Mouse (Mus musculus) megakaryocyte, embryonic 14.5 days (primary cell): ENCODE measurements at regions not wholly inside any gene's neighbourhood (a gene's known extent, or its start where the extent isn't known, plus 50 kb on each side); places are given as distances from the start of the nearest gene placed in this dataset.

Experiments used
- H3K27me3 ChIP-seq: replicated peaks from 2 replicates; pipeline ENCODE3; 2012; ENCODE audit warnings: inconsistent platforms
- H3K36me3 ChIP-seq: replicated peaks from 2 replicates; pipeline ENCODE3; 2012; ENCODE audit warnings: low read length, inconsistent platforms, mixed read lengths
- H3K4me1 ChIP-seq: 2 replicates; pipeline ENCODE4 v1.6.1; 2012; ENCODE audit warnings: inconsistent platforms
- H3K4me3 ChIP-seq: replicated peaks from 2 replicates; pipeline ENCODE3; 2012; ENCODE audit warnings: moderate library complexity, mild to moderate bottlenecking, inconsistent platforms
- H3K9me3 ChIP-seq: 2 replicates; pipeline ENCODE4 v1.6.1; 2012; ENCODE audit warnings: inconsistent platforms
- FLI1 ChIP-seq: IDR thresholded peaks from 2 replicates; pipeline ENCODE4 v1.6.1; 2012; ENCODE audit warnings: low read length, inconsistent platforms, mixed read lengths
- GATA1 ChIP-seq: IDR thresholded peaks from 3 replicates; pipeline ENCODE4 v1.6.1; 2012; ENCODE audit warnings: mixed read lengths, low read length, inconsistent platforms, borderline replicate concordance

GRCm38 (mm10) chr4:87401316-87402172 lies 171.3 kb upstream of the Slc24a2 start:
- no peaks in the 10 kb centered on the region for H3K9me3 ChIP-seq
- H3K27me3 ChIP-seq: peaks cover 2% of the 10 kb centered on the region
- H3K4me3 ChIP-seq: peak overlapping the region; percentile 28
- TF ChIP-seq FLI1 (no peak), GATA1 (no peak)
- peaks cover 5% of the 10 kb centered on the region; the same call in 1 of the 2 replicates for H3K4me1 ChIP-seq
- H3K36me3 ChIP-seq: no peaks in the 10 kb centered on the region

GRCm38 (mm10) chr4:87386835-87387234 lies 156.6 kb upstream of the Slc24a2 start:
- Histone ChIP-seq H3K4me3 (no peak overlapping the region), H3K9me3 (no peaks in the 10 kb centered on the region), H3K4me1 (peaks cover 9% of the 10 kb centered on the region), H3K36me3 (no peaks in the 10 kb centered on the region), H3K27me3 (peaks cover 3% of the 10 kb centered on the region)
- TF ChIP-seq FLI1: no peak
- no peak for TF ChIP-seq GATA1

GRCm38 (mm10) chr4:87386271-87386670 lies 156.0 kb upstream of the Slc24a2 start:
- Histone ChIP-seq H3K4me3 (no peak overlapping the region), H3K36me3 (no peaks in the 10 kb centered on the region), H3K4me1 (peaks cover 3% of the 10 kb centered on the region), H3K9me3 (no peaks in the 10 kb centered on the region), H3K27me3 (peaks cover 3% of the 10 kb centered on the region)
- TF ChIP-seq FLI1: no peak
- no peak for TF ChIP-seq GATA1

GRCm38 (mm10) chr4:87385221-87385739 lies 155.0 kb upstream of the Slc24a2 start:
- TF ChIP-seq GATA1: no peak
- no peak for TF ChIP-seq FLI1

GRCm38 (mm10) chr4:87384469-87385044 lies 154.3 kb upstream of the Slc24a2 start:
- Histone ChIP-seq H3K4me3 (no peak overlapping the region), H3K27me3 (peaks cover 3% of the 10 kb centered on the region), H3K36me3 (no peaks in the 10 kb centered on the region), H3K4me1 (no peaks in the 10 kb centered on the region), H3K9me3 (no peaks in the 10 kb centered on the region)
- TF ChIP-seq GATA1: no peak

More at GRCm38 (mm10) chr4:87385221-87385739, 155.0 kb upstream of the Slc24a2 start:
- peaks cover 3% of the 10 kb centered on the region for H3K27me3 ChIP-seq
- H3K4me1 ChIP-seq: no peaks in the 10 kb centered on the region
- H3K36me3 ChIP-seq: no peaks in the 10 kb centered on the region
- H3K4me3 ChIP-seq: no peak overlapping the region
- H3K9me3 ChIP-seq: no peaks in the 10 kb centered on the region

- H3K4me1 ChIP-seq: no peaks in the 10 kb centered on the region
- no peaks in the 10 kb centered on the region for H3K9me3 ChIP-seq
- no peak overlapping the region for H3K4me3 ChIP-seq
- TF ChIP-seq FLI1 (no peak), GATA1 (no peak)
- no peaks in the 10 kb centered on the region for H3K27me3 ChIP-seq
- no peaks in the 10 kb centered on the region for H3K36me3 ChIP-seq
Measured at GRCm38 (mm10) chr4:87380716-87381115, 150.4 kb upstream of the Slc24a2 start.

GRCm38 (mm10) chr4:87379516-87380173 lies 149.4 kb upstream of the Slc24a2 start:
- H3K27me3 ChIP-seq: no peaks in the 10 kb centered on the region
- TF ChIP-seq GATA1 (no peak), FLI1 (no peak)
- H3K4me1 ChIP-seq: no peaks in the 10 kb centered on the region
- no peak overlapping the region for H3K4me3 ChIP-seq
- no peaks in the 10 kb centered on the region for H3K36me3 ChIP-seq
- H3K9me3 ChIP-seq: no peaks in the 10 kb centered on the region

- TF ChIP-seq FLI1: no peak
- TF ChIP-seq GATA1: no peak
- Histone ChIP-seq H3K4me1 (peaks cover 16% of the 10 kb centered on the region), H3K27me3 (peaks cover 14% of the 10 kb centered on the region), H3K36me3 (no peaks in the 10 kb centered on the region), H3K4me3 (no peak overlapping the region), H3K9me3 (no peaks in the 10 kb centered on the region)
Measured at GRCm38 (mm10) chr4:87371960-87372359, 141.7 kb upstream of the Slc24a2 start.

GRCm38 (mm10) chr4:87369626-87370234 lies 139.5 kb upstream of the Slc24a2 start:
- H3K36me3 ChIP-seq: no peaks in the 10 kb centered on the region
- H3K4me3 ChIP-seq: peak overlapping the region; percentile 60
- peaks cover 16% of the 10 kb centered on the region for H3K27me3 ChIP-seq
- no peak for TF ChIP-seq FLI1
- no peak for TF ChIP-seq GATA1
- peaks cover 16% of the 10 kb centered on the region for H3K4me1 ChIP-seq
- no peaks in the 10 kb centered on the region for H3K9me3 ChIP-seq
